Mouse (Mus musculus): ENCODE results near the gene Galnt10.

Gene Galnt10

DNA sequence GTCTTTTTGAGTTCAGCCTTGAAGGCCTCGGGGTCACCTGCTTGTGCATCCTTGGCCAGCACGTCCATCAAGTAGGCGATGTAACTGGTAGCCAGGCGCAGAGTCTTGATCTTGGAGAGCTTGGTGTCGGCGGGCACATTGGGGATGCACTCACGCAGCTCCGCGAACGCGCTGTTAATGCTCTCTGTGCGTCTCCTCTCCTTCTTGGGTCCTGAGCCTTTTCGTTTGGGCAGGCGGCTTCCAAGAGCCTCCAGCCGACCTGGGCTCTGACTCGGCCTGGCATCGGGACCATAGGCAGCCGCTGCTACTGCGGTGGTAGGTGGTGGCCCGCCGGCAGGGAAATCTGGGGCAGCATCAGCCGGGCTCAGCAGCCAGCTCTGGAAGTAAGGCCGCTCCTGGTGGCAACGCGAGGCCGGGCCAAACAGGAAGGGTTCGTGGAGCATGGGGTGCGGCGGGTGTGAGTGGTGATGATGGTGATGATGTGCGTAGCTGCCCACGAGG is 186.1 kb downstream of the Galnt10 start:
- no peak for DNase-seq

DNA sequence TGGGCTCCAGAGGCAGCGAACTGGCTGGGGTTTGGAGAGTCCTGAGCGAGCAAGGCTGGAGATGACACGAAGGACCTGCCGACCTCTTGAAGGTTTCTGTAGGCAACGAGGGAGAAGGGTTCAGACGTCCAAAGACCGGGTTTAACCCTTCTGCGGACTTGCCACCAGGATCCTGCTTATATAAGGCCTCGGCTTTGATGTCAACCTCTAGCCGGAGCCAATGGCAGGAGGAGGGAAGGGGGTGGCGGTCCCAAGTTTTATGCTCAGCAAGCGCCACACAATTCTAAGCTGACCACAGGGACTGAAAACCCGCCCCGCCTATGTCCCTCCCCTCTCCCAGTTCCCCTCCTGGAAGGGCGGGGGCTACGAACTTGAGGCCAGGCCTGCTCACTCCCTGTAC is 186.6 kb downstream of the Galnt10 start:
- DNase-seq: no peak

DNA sequence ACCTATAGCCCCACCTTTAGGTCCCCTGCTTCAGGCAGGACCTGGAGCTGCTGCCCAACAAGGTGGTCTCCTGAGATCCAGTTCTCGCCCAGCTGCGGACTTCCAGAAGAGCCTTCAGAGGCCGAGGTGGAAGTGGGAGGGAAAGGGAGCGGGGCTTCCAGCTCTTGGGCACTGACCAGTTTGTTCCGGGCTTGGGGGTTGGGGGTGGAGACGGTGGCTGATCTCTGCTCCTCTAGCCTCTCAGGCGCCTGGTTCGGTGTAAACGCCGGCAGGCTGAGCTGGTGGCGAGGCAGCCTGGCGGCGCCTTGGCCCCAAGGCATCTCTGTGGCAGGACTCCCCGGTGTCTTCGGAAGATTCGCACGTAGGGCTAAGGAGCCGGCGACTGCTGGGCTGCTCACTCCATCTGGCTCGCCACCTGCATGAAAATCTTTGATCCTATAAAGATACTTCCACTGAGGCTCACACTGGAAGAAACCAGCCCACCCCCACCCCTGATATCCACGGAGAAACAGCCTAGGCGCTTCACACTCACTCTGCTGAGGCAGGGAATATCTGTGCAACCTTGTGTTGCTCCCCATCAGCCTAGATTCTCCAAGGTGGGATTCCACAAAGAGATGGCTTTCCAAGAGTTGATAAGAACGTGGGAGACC is 187.4 kb downstream of the Galnt10 start, which contains the start of gene Hand1:
Gene Hand1 (minus strand): TSS at position 267 of the 650 bp plus-strand sequence.
- no peak for DNase-seq

DNA sequence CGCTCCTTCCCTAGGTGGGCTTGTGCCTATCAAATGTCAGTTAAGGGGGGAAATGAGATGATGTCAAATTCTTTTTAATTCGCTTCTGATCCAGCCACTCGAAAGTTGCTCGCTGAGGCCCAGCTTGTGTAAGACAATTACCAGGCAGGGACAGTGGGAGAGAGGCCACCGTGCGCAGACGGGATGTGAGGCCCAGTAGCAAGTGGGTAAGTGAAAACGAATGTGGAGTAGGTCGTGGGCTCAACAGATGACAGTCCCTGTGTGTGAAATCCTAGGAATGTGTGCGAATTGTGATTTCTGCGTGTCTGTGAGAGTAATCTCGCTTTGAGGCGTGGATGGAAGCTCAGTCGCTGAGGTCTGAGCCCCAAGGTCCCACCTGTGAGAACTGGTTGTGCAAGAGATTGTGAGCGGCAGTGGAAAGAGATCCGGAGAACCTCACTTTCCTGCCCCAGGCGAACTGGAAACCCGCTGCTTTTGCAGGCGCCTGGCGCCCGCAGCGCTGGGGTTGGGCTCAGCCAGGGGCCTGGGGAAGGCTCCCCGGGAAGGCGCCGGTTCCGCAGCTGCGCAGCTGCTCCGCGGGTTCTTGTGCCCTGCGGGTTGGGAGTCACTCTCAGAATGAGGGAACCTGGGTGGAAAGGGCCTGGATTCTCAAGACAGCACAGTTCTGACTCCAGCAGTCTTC is 188.2 kb downstream of the Galnt10 start:
- no peak for DNase-seq

- DNase-seq: no peak
Observed at GRCm38 (mm10) chr11:57834031-57834430, 188.8 kb downstream of the Galnt10 start.

DNA sequence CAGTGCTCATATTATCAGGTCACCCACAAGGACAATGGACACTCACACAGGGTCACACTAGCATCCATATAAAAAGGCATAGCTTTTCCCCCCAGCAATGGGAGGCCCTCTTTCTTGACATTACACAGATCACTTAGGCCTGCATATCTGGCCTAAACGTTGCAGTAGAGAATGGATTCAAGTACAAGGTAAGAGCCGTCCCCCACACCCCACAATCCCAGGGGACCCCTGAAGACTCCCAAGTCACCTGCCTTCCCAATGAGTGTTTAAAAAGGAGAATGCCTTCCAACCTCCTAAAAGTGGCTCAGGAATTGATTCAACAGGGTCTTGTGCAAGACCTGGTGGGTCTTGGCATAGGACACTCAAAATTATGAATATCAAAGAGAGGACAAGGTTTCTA is 190.1 kb downstream of the Galnt10 start:
- no peak for DNase-seq

- DNase-seq: no peak
Observed at GRCm38 (mm10) chr11:57835931-57836330, 190.7 kb downstream of the Galnt10 start.

DNA sequence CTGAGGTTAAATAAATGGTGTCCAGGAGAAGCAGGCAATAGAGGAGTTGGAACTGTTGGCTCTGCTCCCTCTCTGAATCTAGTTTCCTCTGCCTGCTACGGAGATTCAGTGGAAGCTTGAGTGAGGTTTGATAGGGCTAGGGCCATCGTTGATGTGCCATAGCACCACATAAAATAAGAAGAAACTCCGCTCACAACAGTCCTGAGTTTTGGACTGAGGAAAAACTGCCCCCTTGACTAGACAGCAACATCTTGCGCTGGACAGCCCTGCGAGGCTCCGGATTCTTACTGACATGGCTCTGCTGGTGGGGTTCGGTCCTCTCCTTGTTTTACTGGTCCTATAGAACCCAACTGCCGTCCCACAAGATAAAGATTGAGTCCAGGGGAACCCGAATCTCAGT is 191.2 kb downstream of the Galnt10 start:
- DNase-seq: no peak

Data from layer of hippocampus, adult 9-11 months (tissue).